Mouse (Mus musculus) liver, adult 2 months (tissue): ENCODE measurements around the gene Gpatch11.

Experiments
- CTCF ChIP-seq: fragments of 200-500 bp; IDR thresholded peaks from 2 replicates; pipeline ENCODE4 v1.5.1; 2011; ENCODE audit warnings: low read depth, low read length, control low read depth
- POLR2A ChIP-seq: fragments of 200-500 bp; IDR thresholded peaks from 2 replicates; pipeline ENCODE4 v1.6.1; 2011; ENCODE audit warnings: low read length, control low read depth; ENCODE audit not compliant: insufficient read depth; ENCODE audit errors: extremely low read depth

GRCm38 (mm10) chr17:78889184-78889583, 53.8 kb downstream of the Gpatch11 start:
- TF ChIP-seq POLR2A (no peak), CTCF (no peak)
